Mouse (Mus musculus): ENCODE data around the gene Rpl35a. TPM values are rescaled to one million over a fixed set of nuclear protein-coding genes. Genes with fewer than 3 reads are reported as not detected.

Rpl35a gene
- polyA plus RNA-seq, 1 experiment from 2014 or later: 649 TPM

GRCm38 (mm10) chr16:33017677-33018349 lies 38.4 kb upstream of the Rpl35a start:
- Histone ChIP-seq H3K9ac (ENCODE audit: low read length) (no peak overlapping the region), H3K9me3 (replicated peaks; ENCODE audit: control insufficient read depth, low read length) (no peaks in the 10 kb centered on the region), H3K4me1 (ENCODE audit: control insufficient read depth, insufficient read depth, low read length) (no peaks in the 10 kb centered on the region), H3K27ac (ENCODE audit: low read depth, low read length) (no peak overlapping the region), H3K4me2 (ENCODE audit: low read length) (no peak overlapping the region), H3K36me3 (ENCODE audit: control insufficient read depth, insufficient read depth, low read length) (peaks cover 24% of the 10 kb centered on the region), H3K27me3 (replicated peaks; ENCODE audit: control insufficient read depth, insufficient read depth, low read length) (no peaks in the 10 kb centered on the region), H3K4me3 (ENCODE audit: low read depth, low read length) (no peak overlapping the region)
- DNase-seq (ENCODE audit: low spot score): no peak
- 93% methylated on average over 5 of the region's 5 CpGs for WGBS
- no peak for ATAC-seq

GRCm38 (mm10) chr16:33019117-33019770 lies 37.0 kb upstream of the Rpl35a start:
- Histone ChIP-seq H3K27ac (ENCODE audit: low read depth, low read length) (no peak overlapping the region), H3K4me3 (ENCODE audit: low read depth, low read length) (no peak overlapping the region), H3K36me3 (ENCODE audit: control insufficient read depth, insufficient read depth, low read length) (peaks cover 9% of the 10 kb centered on the region), H3K27me3 (replicated peaks; ENCODE audit: control insufficient read depth, insufficient read depth, low read length) (no peaks in the 10 kb centered on the region), H3K9me3 (replicated peaks; ENCODE audit: control insufficient read depth, low read length) (no peaks in the 10 kb centered on the region), H3K9ac (ENCODE audit: low read length) (no peak overlapping the region), H3K4me1 (ENCODE audit: control insufficient read depth, insufficient read depth, low read length) (no peaks in the 10 kb centered on the region), H3K4me2 (ENCODE audit: low read length) (no peak overlapping the region)
- ATAC-seq (no peak), DNase-seq (ENCODE audit: low spot score) (no peak)
- 84% methylated on average over 21 of the region's 21 CpGs for WGBS

GRCm38 (mm10) chr16:33021381-33021780 lies 34.9 kb upstream of the Rpl35a start:
- DNase-seq (ENCODE audit: low spot score) (no peak), ATAC-seq (no peak)
- H3K4me1 ChIP-seq (ENCODE audit: control insufficient read depth, insufficient read depth, low read length): peaks cover 3% of the 10 kb centered on the region; the same call in 1 of the 2 replicates
- no peak overlapping the region for H3K27ac ChIP-seq (ENCODE audit: low read depth, low read length)
- H3K36me3 ChIP-seq (ENCODE audit: control insufficient read depth, insufficient read depth, low read length): peaks cover 3% of the 10 kb centered on the region; the same call in 1 of the 2 replicates
- H3K9me3 ChIP-seq (replicated peaks; ENCODE audit: control insufficient read depth, low read length): no peaks in the 10 kb centered on the region
- no peak overlapping the region for H3K4me2 ChIP-seq (ENCODE audit: low read length)
- no peak overlapping the region for H3K4me3 ChIP-seq (ENCODE audit: low read depth, low read length)
- no peak overlapping the region for H3K9ac ChIP-seq (ENCODE audit: low read length)
- WGBS: 84% methylated on average over 3 of the region's 3 CpGs
- H3K27me3 ChIP-seq (replicated peaks; ENCODE audit: control insufficient read depth, insufficient read depth, low read length): no peaks in the 10 kb centered on the region

GRCm38 (mm10) chr16:33023750-33024149 lies 32.5 kb upstream of the Rpl35a start:
- H3K4me3 ChIP-seq (ENCODE audit: low read depth, low read length): no peak overlapping the region
- H3K9me3 ChIP-seq (replicated peaks; ENCODE audit: control insufficient read depth, low read length): no peaks in the 10 kb centered on the region
- no peaks in the 10 kb centered on the region for H3K27me3 ChIP-seq (replicated peaks; ENCODE audit: control insufficient read depth, insufficient read depth, low read length)
- no peak overlapping the region for H3K4me2 ChIP-seq (ENCODE audit: low read length)
- 4% methylated on average over 4 of the region's 4 CpGs for WGBS
- H3K9ac ChIP-seq (ENCODE audit: low read length): no peak overlapping the region
- peaks cover 3% of the 10 kb centered on the region; the same call in 1 of the 2 replicates for H3K4me1 ChIP-seq (ENCODE audit: control insufficient read depth, insufficient read depth, low read length)
- H3K36me3 ChIP-seq (ENCODE audit: control insufficient read depth, insufficient read depth, low read length): no peaks in the 10 kb centered on the region
- ATAC-seq (peak; percentile 60; the same call in 1 of the 2 replicates), DNase-seq (ENCODE audit: low spot score) (peak; percentile 78)
- H3K27ac ChIP-seq (ENCODE audit: low read depth, low read length): no peak overlapping the region

- no peak overlapping the region for H3K9ac ChIP-seq (ENCODE audit: low read length)
- no peaks in the 10 kb centered on the region for H3K27me3 ChIP-seq (replicated peaks; ENCODE audit: control insufficient read depth, insufficient read depth, low read length)
- WGBS: 41% methylated on average over 8 of the region's 8 CpGs
- ATAC-seq (peak; percentile 72), DNase-seq (ENCODE audit: low spot score) (peak; percentile 45)
- no peak overlapping the region for H3K4me2 ChIP-seq (ENCODE audit: low read length)
- H3K9me3 ChIP-seq (replicated peaks; ENCODE audit: control insufficient read depth, low read length): no peaks in the 10 kb centered on the region
- H3K27ac ChIP-seq (ENCODE audit: low read depth, low read length): no peak overlapping the region
- H3K4me1 ChIP-seq (ENCODE audit: control insufficient read depth, insufficient read depth, low read length): peaks cover 3% of the 10 kb centered on the region; the same call in 1 of the 2 replicates
- no peaks in the 10 kb centered on the region for H3K36me3 ChIP-seq (ENCODE audit: control insufficient read depth, insufficient read depth, low read length)
- no peak overlapping the region for H3K4me3 ChIP-seq (ENCODE audit: low read depth, low read length)
Observed at GRCm38 (mm10) chr16:33024456-33025104, 31.7 kb upstream of the Rpl35a start.

- H3K9ac ChIP-seq (ENCODE audit: low read length): no peak overlapping the region
- no peak overlapping the region for H3K4me2 ChIP-seq (ENCODE audit: low read length)
- no peak overlapping the region for H3K27ac ChIP-seq (ENCODE audit: low read depth, low read length)
- no peak overlapping the region for H3K4me3 ChIP-seq (ENCODE audit: low read depth, low read length)
- 93% methylated on average over 7 of the region's 7 CpGs for WGBS
- H3K9me3 ChIP-seq (replicated peaks; ENCODE audit: control insufficient read depth, low read length): no peaks in the 10 kb centered on the region
- DNase-seq (ENCODE audit: low spot score) (no peak), ATAC-seq (no peak)
- no peaks in the 10 kb centered on the region for H3K27me3 ChIP-seq (replicated peaks; ENCODE audit: control insufficient read depth, insufficient read depth, low read length)
- peaks cover 3% of the 10 kb centered on the region; the same call in 1 of the 2 replicates for H3K4me1 ChIP-seq (ENCODE audit: control insufficient read depth, insufficient read depth, low read length)
- H3K36me3 ChIP-seq (ENCODE audit: control insufficient read depth, insufficient read depth, low read length): no peaks in the 10 kb centered on the region
Observed at GRCm38 (mm10) chr16:33026357-33026756, 29.9 kb upstream of the Rpl35a start.

GRCm38 (mm10) chr16:33036006-33036405 lies 20.2 kb upstream of the Rpl35a start:
- H3K27ac ChIP-seq (ENCODE audit: low read depth, low read length): no peak overlapping the region
- 85% methylated on average over 4 of the region's 4 CpGs for WGBS

GRCm38 (mm10) chr16:33042682-33043081 lies 13.6 kb upstream of the Rpl35a start:
- Histone ChIP-seq H3K27ac (ENCODE audit: low read depth, low read length) (no peak overlapping the region), H3K4me1 (ENCODE audit: control insufficient read depth, insufficient read depth, low read length) (no peaks in the 10 kb centered on the region), H3K36me3 (ENCODE audit: control insufficient read depth, insufficient read depth, low read length) (no peaks in the 10 kb centered on the region), H3K27me3 (replicated peaks; ENCODE audit: control insufficient read depth, insufficient read depth, low read length) (no peaks in the 10 kb centered on the region), H3K9me3 (replicated peaks; ENCODE audit: control insufficient read depth, low read length) (no peaks in the 10 kb centered on the region), H3K9ac (ENCODE audit: low read length) (no peak overlapping the region), H3K4me3 (ENCODE audit: low read depth, low read length) (no peak overlapping the region), H3K4me2 (ENCODE audit: low read length) (no peak overlapping the region)
- ATAC-seq: no peak
- DNase-seq (ENCODE audit: low spot score): no peak
- WGBS: 76% methylated on average over 1 of the region's 1 CpGs

More at GRCm38 (mm10) chr16:33036006-33036405, 20.2 kb upstream of the Rpl35a start:
- Histone ChIP-seq H3K4me2 (ENCODE audit: low read length) (no peak overlapping the region), H3K9ac (ENCODE audit: low read length) (no peak overlapping the region), H3K36me3 (ENCODE audit: control insufficient read depth, insufficient read depth, low read length) (no peaks in the 10 kb centered on the region), H3K27me3 (replicated peaks; ENCODE audit: control insufficient read depth, insufficient read depth, low read length) (no peaks in the 10 kb centered on the region), H3K4me3 (ENCODE audit: low read depth, low read length) (no peak overlapping the region), H3K9me3 (replicated peaks; ENCODE audit: control insufficient read depth, low read length) (no peaks in the 10 kb centered on the region), H3K4me1 (ENCODE audit: control insufficient read depth, insufficient read depth, low read length) (no peaks in the 10 kb centered on the region)
- DNase-seq (ENCODE audit: low spot score) (no peak), ATAC-seq (no peak)

GRCm38 (mm10) chr16:33043268-33043667 lies 13.0 kb upstream of the Rpl35a start:
- ATAC-seq (no peak), DNase-seq (ENCODE audit: low spot score) (no peak)
- Histone ChIP-seq H3K27me3 (replicated peaks; ENCODE audit: control insufficient read depth, insufficient read depth, low read length) (no peaks in the 10 kb centered on the region), H3K36me3 (ENCODE audit: control insufficient read depth, insufficient read depth, low read length) (no peaks in the 10 kb centered on the region), H3K4me1 (ENCODE audit: control insufficient read depth, insufficient read depth, low read length) (no peaks in the 10 kb centered on the region), H3K9ac (ENCODE audit: low read length) (no peak overlapping the region), H3K4me2 (ENCODE audit: low read length) (no peak overlapping the region), H3K9me3 (replicated peaks; ENCODE audit: control insufficient read depth, low read length) (no peaks in the 10 kb centered on the region), H3K27ac (ENCODE audit: low read depth, low read length) (no peak overlapping the region), H3K4me3 (ENCODE audit: low read depth, low read length) (no peak overlapping the region)
- 76% methylated on average over 2 of the region's 2 CpGs for WGBS

Data from forebrain, embryonic 14.5 days (tissue).